Mouse (Mus musculus): ENCODE measurements around the gene Vps53.

GRCm38 (mm10) chr11:76001237-76001878 is 178.1 kb downstream of the Vps53 start:
- TF ChIP-seq CTCF (IDR thresholded peaks at IDR 0.05; ENCODE audit: low read depth) (no peak), EP300 (IDR thresholded peaks at IDR 0.05; ENCODE audit: low read depth) (no peak)

Data from liver, embryonic 14.5 days (tissue).